Mouse (Mus musculus): ENCODE data around the gene Gm49510.
"Not testable (repeated sequence)": the region's sequence is repeated elsewhere in the genome, so short reads cannot be mapped to it uniquely, and the experiment has no call there.

GRCm38 (mm10) chr15:78878792-78879516, 20.5 kb upstream of the Gm49510 start:
- TF ChIP-seq CTCF, EP300 (IDR thresholded peaks at IDR 0.05; ENCODE audit: low read depth): not testable (repeated sequence)

All from liver, postnatal 0 days (tissue).